Mouse (Mus musculus): Measurements from ENCODE around the gene Tcf20.

Gene Tcf20

GRCm38 (mm10) chr15:82958253-82958701 lies 29.4 kb downstream of the Tcf20 start:
- DNase-seq (ENCODE audit: low spot score): no peak

GRCm38 (mm10) chr15:82956721-82957120 lies 31.0 kb downstream of the Tcf20 start:
- DNase-seq (ENCODE audit: low spot score): no peak

- DNase-seq (ENCODE audit: low spot score): no peak
Observed at GRCm38 (mm10) chr15:82956310-82956709, 31.4 kb downstream of the Tcf20 start.

- no peak for DNase-seq (ENCODE audit: low spot score)
Observed at GRCm38 (mm10) chr15:82955286-82955685, 32.4 kb downstream of the Tcf20 start.

- DNase-seq (ENCODE audit: low spot score): no peak
Observed at GRCm38 (mm10) chr15:82954034-82954433, 33.6 kb downstream of the Tcf20 start.

- no peak for DNase-seq (ENCODE audit: low spot score)
Observed at GRCm38 (mm10) chr15:82953096-82953495, 34.6 kb downstream of the Tcf20 start.

- no peak for DNase-seq (ENCODE audit: low spot score)
Observed at GRCm38 (mm10) chr15:82952292-82952705, 35.4 kb downstream of the Tcf20 start.

GRCm38 (mm10) chr15:82950246-82950645 lies 37.4 kb downstream of the Tcf20 start:
- no peak for DNase-seq (ENCODE audit: low spot score)

- DNase-seq (ENCODE audit: low spot score): no peak
Observed at GRCm38 (mm10) chr15:82947431-82947830, 40.2 kb downstream of the Tcf20 start.

GRCm38 (mm10) chr15:82944479-82945195 lies 43.0 kb downstream of the Tcf20 start:
- no peak for DNase-seq (ENCODE audit: low spot score)

- no peak for DNase-seq (ENCODE audit: low spot score)
Observed at GRCm38 (mm10) chr15:82941733-82942132, 45.9 kb downstream of the Tcf20 start.

- DNase-seq (ENCODE audit: low spot score): no peak
Observed at GRCm38 (mm10) chr15:82940494-82941214, 47.0 kb downstream of the Tcf20 start.

- DNase-seq (ENCODE audit: low spot score): no peak
Observed at GRCm38 (mm10) chr15:82938155-82938569, 49.5 kb downstream of the Tcf20 start.

- DNase-seq (ENCODE audit: low spot score): no peak
Observed at GRCm38 (mm10) chr15:82937428-82937992, 50.2 kb downstream of the Tcf20 start.

- no peak for DNase-seq (ENCODE audit: low spot score)
Observed at GRCm38 (mm10) chr15:82934971-82935370, 52.7 kb downstream of the Tcf20 start.

- DNase-seq (ENCODE audit: low spot score): no peak
Observed at GRCm38 (mm10) chr15:82932936-82933650, 54.6 kb downstream of the Tcf20 start.

GRCm38 (mm10) chr15:82931436-82931835 lies 56.2 kb downstream of the Tcf20 start:
- DNase-seq (ENCODE audit: low spot score): no peak

GRCm38 (mm10) chr15:82929595-82929994 lies 58.1 kb downstream of the Tcf20 start:
- no peak for DNase-seq (ENCODE audit: low spot score)

GRCm38 (mm10) chr15:82928844-82929243 lies 58.8 kb downstream of the Tcf20 start:
- no peak for DNase-seq (ENCODE audit: low spot score)

GRCm38 (mm10) chr15:82928023-82928422 lies 59.6 kb downstream of the Tcf20 start:
- DNase-seq (ENCODE audit: low spot score): no peak

- DNase-seq (ENCODE audit: low spot score): no peak
Observed at GRCm38 (mm10) chr15:82927057-82927456, 60.6 kb downstream of the Tcf20 start.

GRCm38 (mm10) chr15:82924679-82925425 lies 62.8 kb downstream of the Tcf20 start:
- no peak for DNase-seq (ENCODE audit: low spot score)
